Mouse (Mus musculus) forebrain, embryonic 10.5 days (tissue): ENCODE measurements around the gene Unc5b. TPM values are rescaled to one million over a fixed set of nuclear protein-coding genes. Genes with fewer than 3 reads are reported as not detected.
A peak's percentile ranks its signal among the peaks of the same experiment; 100 is the strongest.

Experiments used
- DNase-seq: peaks from one replicate; pipeline ENCODE4 v3.0.0-alpha.2; 2017; ENCODE audit warnings: low spot score; ENCODE audit errors: extremely low spot score
- H3K27ac ChIP-seq: fragments of 300-500 bp; sonication (generic); 2 replicates; pipeline ENCODE4 v1.5.1; 2016; ENCODE audit warnings: mild to moderate bottlenecking
- H3K27me3 ChIP-seq: fragments of 300-500 bp; sonication (generic); 2 replicates; pipeline ENCODE4 v1.6.1; 2016; ENCODE audit warnings: mild to moderate bottlenecking; ENCODE audit not compliant: poor library complexity, severe bottlenecking
- H3K36me3 ChIP-seq: fragments of 300-500 bp; sonication (generic); replicated peaks from 2 replicates; pipeline ENCODE4 v1.6.1; 2016; ENCODE audit warnings: mild to moderate bottlenecking, moderate library complexity
- H3K4me1 ChIP-seq: fragments of 300-500 bp; sonication (generic); 2 replicates; pipeline ENCODE4 v1.6.1; 2016
- H3K4me3 ChIP-seq: fragments of 300-500 bp; sonication (generic); 2 replicates; pipeline ENCODE4 v1.5.1; 2016; ENCODE audit warnings: mild to moderate bottlenecking, moderate library complexity
- H3K9me3 ChIP-seq: fragments of 300-500 bp; sonication (generic); 2 replicates; pipeline ENCODE4 v1.6.1; 2016; ENCODE audit warnings: mild to moderate bottlenecking, moderate library complexity
- WGBS: fragments of 180-500 bp; shearing (Covaris S2); methylation state at CpG from one replicate; pipeline ENCODE4 v1.1.7; 2016; 5-methylcytosine and 5-hydroxymethylcytosine counted together
- polyA plus RNA-seq: library from polyadenylated mRNA; unstranded; fragments of >200 nt; fragmentation: Nextera tagmentation; extraction: Ambion mirVana; gene quantifications from 2 replicates; pipeline ENCODE4 v1.2.1, GENCODE M21; 2016

Gene Unc5b
- polyA plus RNA-seq, 1 experiment from 2014 or later = 3.4 TPM

GRCm38 (mm10) chr10:60827901-60828670 lies 3.3 kb downstream of the Unc5b start:
- WGBS = 53% methylated on average over 17 of the region's 17 CpGs
- Histone ChIP-seq H3K4me1 (peaks cover 92% of the 10 kb centered on the region), H3K27me3 (peaks cover 99% of the 10 kb centered on the region), H3K36me3 (no peaks in the 10 kb centered on the region), H3K4me3 (peak overlapping the region; percentile 58), H3K27ac (no peak overlapping the region), H3K9me3 (no peaks in the 10 kb centered on the region)
- DNase-seq = no peak

GRCm38 (mm10) chr10:60827266-60827665 lies 4.1 kb downstream of the Unc5b start:
- no peak for DNase-seq
- Histone ChIP-seq H3K9me3 (no peaks in the 10 kb centered on the region), H3K36me3 (no peaks in the 10 kb centered on the region), H3K27me3 (peaks cover 99% of the 10 kb centered on the region), H3K4me3 (peak overlapping the region; percentile 58), H3K27ac (peak overlapping the region; percentile 75), H3K4me1 (peaks cover 100% of the 10 kb centered on the region)
- WGBS = 18% methylated on average over 5 of the region's 5 CpGs

- Histone ChIP-seq H3K36me3 (no peaks in the 10 kb centered on the region), H3K27me3 (peaks cover 99% of the 10 kb centered on the region), H3K27ac (peak overlapping the region; percentile 75), H3K4me3 (peak overlapping the region; percentile 58), H3K4me1 (peaks cover 100% of the 10 kb centered on the region), H3K9me3 (no peaks in the 10 kb centered on the region)
- DNase-seq = peak; percentile 72
- under 1% methylated on average over 34 of the region's 34 CpGs for WGBS
Measured at GRCm38 (mm10) chr10:60826461-60827237, 4.7 kb downstream of the Unc5b start.

- WGBS = 60% methylated on average over 6 of the region's 6 CpGs
- peak overlapping the region; percentile 75 for H3K27ac ChIP-seq
Measured at GRCm38 (mm10) chr10:60825955-60826354, 5.4 kb downstream of the Unc5b start.

GRCm38 (mm10) chr10:60823744-60824143 lies 7.6 kb downstream of the Unc5b start:
- Histone ChIP-seq H3K4me1 (peaks cover 92% of the 10 kb centered on the region), H3K27me3 (peaks cover 76% of the 10 kb centered on the region), H3K27ac (no peak overlapping the region), H3K36me3 (no peaks in the 10 kb centered on the region), H3K9me3 (no peaks in the 10 kb centered on the region), H3K4me3 (no peak overlapping the region)
- DNase-seq = no peak
- WGBS = 48% methylated on average over 8 of the region's 8 CpGs

More at GRCm38 (mm10) chr10:60825955-60826354, 5.4 kb downstream of the Unc5b start:
- H3K36me3 ChIP-seq = no peaks in the 10 kb centered on the region
- no peaks in the 10 kb centered on the region for H3K9me3 ChIP-seq
- peak overlapping the region; percentile 58; the same call in 1 of the 2 replicates for H3K4me3 ChIP-seq
- no peak for DNase-seq
- peaks cover 92% of the 10 kb centered on the region for H3K27me3 ChIP-seq
- H3K4me1 ChIP-seq = peaks cover 100% of the 10 kb centered on the region

- DNase-seq = no peak
- no peaks in the 10 kb centered on the region for H3K9me3 ChIP-seq
- 69% methylated on average over 17 of the region's 17 CpGs for WGBS
- H3K4me3 ChIP-seq = no peak overlapping the region
- H3K36me3 ChIP-seq = no peaks in the 10 kb centered on the region
- H3K27ac ChIP-seq = no peak overlapping the region
- H3K27me3 ChIP-seq = peaks cover 67% of the 10 kb centered on the region
- peaks cover 84% of the 10 kb centered on the region for H3K4me1 ChIP-seq
Measured at GRCm38 (mm10) chr10:60822641-60823425, 8.5 kb downstream of the Unc5b start.

GRCm38 (mm10) chr10:60821736-60822358 lies 9.5 kb downstream of the Unc5b start:
- no peak for DNase-seq
- 41% methylated on average over 7 of the region's 7 CpGs for WGBS
- H3K27ac ChIP-seq = peak overlapping the region; percentile 58
- peaks cover 64% of the 10 kb centered on the region for H3K27me3 ChIP-seq
- no peaks in the 10 kb centered on the region for H3K36me3 ChIP-seq
- no peak overlapping the region for H3K4me3 ChIP-seq
- H3K9me3 ChIP-seq = no peaks in the 10 kb centered on the region
- peaks cover 84% of the 10 kb centered on the region for H3K4me1 ChIP-seq

- peaks cover 84% of the 10 kb centered on the region for H3K4me1 ChIP-seq
- H3K9me3 ChIP-seq = no peaks in the 10 kb centered on the region
Measured at GRCm38 (mm10) chr10:60821311-60821710, 10.1 kb downstream of the Unc5b start.

GRCm38 (mm10) chr10:60820552-60820951 lies 10.8 kb downstream of the Unc5b start:
- Histone ChIP-seq H3K27me3 (peaks cover 51% of the 10 kb centered on the region), H3K4me3 (no peak overlapping the region), H3K36me3 (no peaks in the 10 kb centered on the region), H3K4me1 (peaks cover 84% of the 10 kb centered on the region), H3K27ac (peak overlapping the region; percentile 48; the same call in 1 of the 2 replicates), H3K9me3 (no peaks in the 10 kb centered on the region)
- DNase-seq = no peak
- 88% methylated on average over 11 of the region's 11 CpGs for WGBS

More at GRCm38 (mm10) chr10:60821311-60821710, 10.1 kb downstream of the Unc5b start:
- no peaks in the 10 kb centered on the region for H3K36me3 ChIP-seq
- 0 out of 2 replicates have a peak overlapping the region, but pooled peaks have one; percentile 0 for H3K27ac ChIP-seq
- peaks cover 59% of the 10 kb centered on the region for H3K27me3 ChIP-seq
- no peak for DNase-seq
- no peak overlapping the region for H3K4me3 ChIP-seq

- peak overlapping the region; percentile 48 for H3K27ac ChIP-seq
Measured at GRCm38 (mm10) chr10:60819654-60820192, 11.7 kb downstream of the Unc5b start.

GRCm38 (mm10) chr10:60819179-60819578 lies 12.2 kb downstream of the Unc5b start:
- H3K4me3 ChIP-seq = no peak overlapping the region
- H3K27me3 ChIP-seq = peaks cover 45% of the 10 kb centered on the region
- H3K9me3 ChIP-seq = no peaks in the 10 kb centered on the region
- H3K27ac ChIP-seq = no peak overlapping the region
- 80% methylated on average over 5 of the region's 5 CpGs for WGBS
- no peak for DNase-seq
- peaks cover 84% of the 10 kb centered on the region for H3K4me1 ChIP-seq
- no peaks in the 10 kb centered on the region for H3K36me3 ChIP-seq

More at GRCm38 (mm10) chr10:60819654-60820192, 11.7 kb downstream of the Unc5b start:
- peaks cover 45% of the 10 kb centered on the region for H3K27me3 ChIP-seq
- WGBS = 91% methylated on average over 12 of the region's 12 CpGs
- H3K4me3 ChIP-seq = no peak overlapping the region
- no peak for DNase-seq
- no peaks in the 10 kb centered on the region for H3K36me3 ChIP-seq
- peaks cover 84% of the 10 kb centered on the region for H3K4me1 ChIP-seq
- H3K9me3 ChIP-seq = no peaks in the 10 kb centered on the region

- 91% methylated on average over 7 of the region's 7 CpGs for WGBS
- H3K27me3 ChIP-seq = peaks cover 46% of the 10 kb centered on the region
Measured at GRCm38 (mm10) chr10:60818708-60819107, 12.7 kb downstream of the Unc5b start.

More at GRCm38 (mm10) chr10:60818708-60819107, 12.7 kb downstream of the Unc5b start:
- Histone ChIP-seq H3K9me3 (no peaks in the 10 kb centered on the region), H3K4me1 (peaks cover 84% of the 10 kb centered on the region), H3K36me3 (no peaks in the 10 kb centered on the region), H3K27ac (no peak overlapping the region), H3K4me3 (no peak overlapping the region)
- no peak for DNase-seq
